8 mouse cellular contexts compared by ENCODE assay signal in the genomic region with DNA sequence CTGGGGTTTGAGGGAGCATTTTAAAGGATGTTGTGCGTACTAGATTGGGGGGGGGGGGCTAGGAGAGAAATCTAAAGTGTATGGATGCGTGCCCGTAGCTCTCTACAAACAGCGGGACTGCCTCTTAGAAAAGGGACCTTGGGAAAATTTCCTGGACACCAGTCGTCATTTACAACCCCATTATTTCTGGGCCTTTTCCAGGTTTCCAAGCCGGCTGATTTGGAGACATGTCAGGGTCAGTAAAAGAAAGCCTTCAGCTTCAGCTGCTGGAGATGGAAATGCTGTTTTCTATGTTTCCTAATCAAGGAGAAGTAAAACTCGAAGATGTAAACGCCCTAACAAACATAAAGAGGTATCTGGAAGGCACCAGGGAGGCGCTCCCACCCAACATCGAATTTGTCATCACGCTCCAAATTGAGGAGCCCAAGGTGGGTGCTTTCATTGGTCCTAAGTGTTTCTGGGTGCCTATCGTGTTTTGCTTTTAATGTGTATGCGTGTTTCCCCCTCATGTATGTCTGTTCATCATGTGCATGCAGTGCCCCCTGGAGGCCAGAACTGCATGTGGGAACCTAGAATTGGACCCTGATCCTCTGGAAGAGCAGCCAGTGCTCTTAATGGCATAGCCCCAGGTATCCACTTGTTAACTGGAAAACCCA. TPM values are rescaled to one million over a fixed set of nuclear protein-coding genes. Genes with fewer than 3 reads are reported as not detected.
DNase-seq lines count a peak whose midpoint lies in the region; ATAC-seq and TF ChIP-seq lines count a peak whose summit lies in the region.

No protein-coding gene starts in this region.

- peaks cover 41% of the 10 kb centered on the region for H3K36me3 ChIP-seq in E14TG2a.4 (ENCODE audit: insufficient read depth, low read length)
- peaks cover 12% of the 10 kb centered on the region for H3K36me3 ChIP-seq in forebrain, embryonic 13.5 days (ENCODE audit: poor library complexity, severe bottlenecking)
- no peaks in the 10 kb centered on the region for H3K36me3 ChIP-seq in liver, embryonic 16.5 days (ENCODE audit: control insufficient read depth, insufficient read depth)
- peaks cover 10% of the 10 kb centered on the region; the same call in 1 of the 2 replicates for H3K36me3 ChIP-seq in neural tube, embryonic 12.5 days
- no peaks in the 10 kb centered on the region for H3K36me3 ChIP-seq in stomach, postnatal 0 days (ENCODE audit: control insufficient read depth, insufficient read depth, low read length)

- H3K9ac ChIP-seq in forebrain, embryonic 13.5 days = peak overlapping the region; percentile 69
- peak overlapping the region; percentile 62; the same call in 1 of the 2 replicates for H3K9ac ChIP-seq in liver, embryonic 16.5 days (ENCODE audit: low read depth, low read length)
- peak overlapping the region; percentile 68 for H3K9ac ChIP-seq in neural tube, embryonic 12.5 days
- H3K9ac ChIP-seq in stomach, postnatal 0 days (ENCODE audit: low read length) = no peak overlapping the region; the same call in 1 of the 2 replicates

- no peaks in the 10 kb centered on the region for H3K27me3 ChIP-seq in E14TG2a.4 (ENCODE audit: insufficient read depth, low read length)
- no peaks in the 10 kb centered on the region for H3K27me3 ChIP-seq in forebrain, embryonic 13.5 days
- no peaks in the 10 kb centered on the region for H3K27me3 ChIP-seq in liver, embryonic 16.5 days (ENCODE audit: control insufficient read depth, insufficient read depth, low read depth, low read length)
- H3K27me3 ChIP-seq in neural tube, embryonic 12.5 days (replicated peaks) = no peaks in the 10 kb centered on the region
- no peaks in the 10 kb centered on the region for H3K27me3 ChIP-seq in stomach, postnatal 0 days (ENCODE audit: control insufficient read depth, insufficient read depth, low read length)

- no peak for TF ChIP-seq EP300 in stomach, postnatal 0 days (optimal IDR thresholded peaks at IDR 0.05)

- WGBS in forebrain, embryonic 13.5 days = 6% methylated on average over 13 of the region's 13 CpGs
- WGBS in liver, embryonic 16.5 days (ENCODE audit: insufficient replicate concordance) = 3% methylated on average over 13 of the region's 13 CpGs
- WGBS in neural tube, embryonic 12.5 days = 6% methylated on average over 13 of the region's 13 CpGs
- 11% methylated on average over 13 of the region's 13 CpGs for WGBS in stomach, postnatal 0 days

- 0 out of 2 replicates have a peak, but pooled peaks have one; percentile 20 for ATAC-seq in forebrain, embryonic 13.5 days
- no peak for ATAC-seq in liver, embryonic 16.5 days (ENCODE audit: low read depth)
- peak; percentile 9; the same call in 1 of the 2 replicates for ATAC-seq in neural tube, embryonic 12.5 days (ENCODE audit: low FRiP score, low read depth)
- ATAC-seq in stomach, postnatal 0 days (ENCODE audit: low FRiP score, low TSS enrichment) = no peak

- H3K4me3 ChIP-seq in E14TG2a.4 (replicated peaks; ENCODE audit: low read length) = peak overlapping the region; percentile 93
- peak overlapping the region; percentile 75 for H3K4me3 ChIP-seq in forebrain, embryonic 13.5 days
- H3K4me3 ChIP-seq in liver, embryonic 16.5 days (ENCODE audit: low read depth, low read length) = peak overlapping the region; percentile 79
- peak overlapping the region; percentile 76 for H3K4me3 ChIP-seq in neural tube, embryonic 12.5 days
- peak overlapping the region; percentile 71 for H3K4me3 ChIP-seq in stomach, postnatal 0 days (ENCODE audit: low read depth, low read length)

- TF ChIP-seq CTCF in E14TG2a.4 (conservative IDR thresholded peaks at IDR 0.05; ENCODE audit: low read length) = peak; percentile 61
- TF ChIP-seq CTCF in stomach, postnatal 0 days (IDR thresholded peaks at IDR 0.05; ENCODE audit: low read depth) = peak; percentile 89

- peak; percentile 85 for DNase-seq in c-Kit-positive CD71-negative TER-119-negative erythroid progenitor cells, embryonic 14.5 days (ENCODE audit: low read depth)
- peak; percentile 79 to 84 for DNase-seq in heart, postnatal 10 days
- peak; percentile 91 to 93 for DNase-seq in kidney, postnatal 4 days
- DNase-seq in stomach, postnatal 0 days (ENCODE audit: low spot score) = peak; percentile 77

- H3K4me2 ChIP-seq in forebrain, embryonic 13.5 days = peak overlapping the region; percentile 99
- peak overlapping the region; percentile 100 for H3K4me2 ChIP-seq in liver, embryonic 16.5 days (ENCODE audit: low read depth, low read length)
- H3K4me2 ChIP-seq in neural tube, embryonic 12.5 days (replicated peaks) = peak overlapping the region; percentile 99
- peak overlapping the region; percentile 89 for H3K4me2 ChIP-seq in stomach, postnatal 0 days (replicated peaks; ENCODE audit: low read depth)

- no peaks in the 10 kb centered on the region for H3K9me3 ChIP-seq in E14TG2a.4 (ENCODE audit: low read length)
- no peaks in the 10 kb centered on the region for H3K9me3 ChIP-seq in forebrain, embryonic 13.5 days (replicated peaks)
- no peaks in the 10 kb centered on the region for H3K9me3 ChIP-seq in liver, embryonic 16.5 days (replicated peaks; ENCODE audit: control insufficient read depth, low read length)
- H3K9me3 ChIP-seq in neural tube, embryonic 12.5 days = no peaks in the 10 kb centered on the region
- H3K9me3 ChIP-seq in stomach, postnatal 0 days (ENCODE audit: control insufficient read depth, low read length) = no peaks in the 10 kb centered on the region

- intact Hi-C loops in heart, postnatal 10 days (cut with DNase I) = loop anchor here (2.0 to 10.0 kb wide), 3 partner anchors 106 to 795 kb away; partner anchors contain the start of genes Dop1a and Tpbg

- H3K4me1 ChIP-seq in E14TG2a.4 (replicated peaks; ENCODE audit: low read depth, low read length) = peaks cover 52% of the 10 kb centered on the region
- H3K4me1 ChIP-seq in forebrain, embryonic 13.5 days = peaks cover 16% of the 10 kb centered on the region
- H3K4me1 ChIP-seq in liver, embryonic 16.5 days (ENCODE audit: control insufficient read depth, low read depth, low read length) = peaks cover 11% of the 10 kb centered on the region
- H3K4me1 ChIP-seq in neural tube, embryonic 12.5 days = peaks cover 16% of the 10 kb centered on the region
- 0 out of 2 replicates have a peak, but pooled peaks cover 2% of the 10 kb centered on the region for H3K4me1 ChIP-seq in stomach, postnatal 0 days (replicated peaks; ENCODE audit: control insufficient read depth, insufficient read depth)

- H3K27ac ChIP-seq in forebrain, embryonic 13.5 days = no peak overlapping the region
- no peak overlapping the region for H3K27ac ChIP-seq in liver, embryonic 16.5 days (ENCODE audit: low read length)
- H3K27ac ChIP-seq in neural tube, embryonic 12.5 days = no peak overlapping the region
- no peak overlapping the region for H3K27ac ChIP-seq in stomach, postnatal 0 days (replicated peaks)

RNA-seq across cellular contexts. Expression of gene Rwdd2a, which starts 1.0 kb away (rescaled TPM):
- 5.0 and 6.2 TPM in 2 replicates for polyA plus RNA-seq in forebrain, embryonic 13.5 days (2015; fragmentation: Nextera tagmentation; extraction: Ambion mirVana)
- total RNA-seq in heart, postnatal 10 days (2021) = under 1 TPM; 0.32 to 0.69 TPM
- 0.96 and 0.97 TPM in 2 replicates for polyA plus RNA-seq in liver, embryonic 16.5 days (2015; fragmentation: Nextera tagmentation; extraction: Ambion mirVana)
- polyA plus RNA-seq in neural tube, embryonic 12.5 days (2016; fragmentation: Nextera tagmentation; extraction: Ambion mirVana) = 4.5 and 6.6 TPM in 2 replicates
- polyA plus RNA-seq in stomach, postnatal 0 days (2015; fragmentation: Nextera tagmentation; extraction: Ambion mirVana) = 1.7 and 1.8 TPM in 2 replicates

RNA-seq across cellular contexts. Expression of gene Pgm3, which starts 1.1 kb away (rescaled TPM):
- 39.7 and 43.3 TPM in 2 replicates for polyA plus RNA-seq in forebrain, embryonic 13.5 days (2015; fragmentation: Nextera tagmentation; extraction: Ambion mirVana)
- total RNA-seq in heart, postnatal 10 days (2021) = 10 to 100 TPM; 10.6 to 12.3 TPM
- polyA plus RNA-seq in liver, embryonic 16.5 days (2015; fragmentation: Nextera tagmentation; extraction: Ambion mirVana) = 18.9 and 19.5 TPM in 2 replicates
- 37.4 and 41.9 TPM in 2 replicates for polyA plus RNA-seq in neural tube, embryonic 12.5 days (2016; fragmentation: Nextera tagmentation; extraction: Ambion mirVana)
- polyA plus RNA-seq in stomach, postnatal 0 days (2015; fragmentation: Nextera tagmentation; extraction: Ambion mirVana) = 18.0 and 21.2 TPM in 2 replicates

Comparison
In these comparisons a context has a peak if more than half of its experiments do, and no peak if none do; other contexts are left out.
1. ATAC-seq: peak in forebrain, embryonic 13.5 days (single experiment) and neural tube, embryonic 12.5 days (single experiment); none in liver, embryonic 16.5 days (single experiment) and stomach, postnatal 0 days (single experiment).
2. Peak in every context shown above with its lines, with median percentiles within 50 percentile points of each other: H3K4me3 ChIP-seq, DNase-seq and H3K4me2 ChIP-seq.